Mouse (Mus musculus) CH12.LX (cell line): ENCODE results near the gene Hist1h3b. TPM values are rescaled to one million over a fixed set of nuclear protein-coding genes. Genes with fewer than 3 reads are reported as not detected.

Experiments used
- DNase-seq: peaks from one replicate; pipeline ENCODE4 v3.0.0-alpha.2; 2013; ENCODE audit errors: extremely low read depth
- H3K27ac ChIP-seq: 2 replicates; pipeline ENCODE4 v1.5.1; 2012; ENCODE audit warnings: low read depth, mild to moderate bottlenecking, control low read depth, moderate library complexity; ENCODE audit not compliant: insufficient read depth
- H3K27me3 ChIP-seq: replicated peaks from 2 replicates; pipeline ENCODE3; 2012; ENCODE audit warnings: inconsistent platforms
- H3K36me3 ChIP-seq, 2 experiments: replicated peaks in 1 of 2; 2 replicates each; pipeline versions ENCODE3 to v1.6.1; 2012; ENCODE audit warnings: inconsistent platforms in 1 of 2, low read length in 1 of 2, mild to moderate bottlenecking in 1 of 2, mixed read lengths in 1 of 2, moderate library complexity in 1 of 2; ENCODE audit not compliant: control insufficient read depth in 1 of 2, insufficient read depth in 1 of 2
- H3K4me1 ChIP-seq, 2 experiments: 2 replicates each; pipeline ENCODE4 v1.6.1; 2012; ENCODE audit warnings: inconsistent platforms in 1 of 2, moderate library complexity in 1 of 2; ENCODE audit not compliant: insufficient read depth in 2 of 2, control insufficient read depth in 1 of 2
- H3K4me2 ChIP-seq: 2 replicates; pipeline ENCODE4 v1.6.1; 2012; ENCODE audit warnings: low read depth, mild to moderate bottlenecking, control low read depth; ENCODE audit not compliant: poor library complexity, insufficient read depth, severe bottlenecking
- H3K4me3 ChIP-seq, 3 experiments: fragments of 150-350 bp in 1 of 3; sonication (generic) in 1 of 3; replicated peaks in 1 of 3; 2 replicates each; pipeline versions ENCODE3 to v1.5.1; 2011 to 2012; ENCODE audit warnings: low read depth in 2 of 3, low read length in 2 of 3, mild to moderate bottlenecking in 2 of 3, moderate library complexity in 2 of 3, control low read depth in 1 of 3, improper control_type of control experiment in 1 of 3, inconsistent platforms in 1 of 3, mixed read lengths in 1 of 3; ENCODE audit not compliant: poor library complexity in 1 of 3
- H3K79me2 ChIP-seq: replicated peaks from 2 replicates; pipeline ENCODE4 v1.6.1; 2012; ENCODE audit warnings: mild to moderate bottlenecking, moderate library complexity; ENCODE audit not compliant: control insufficient read depth, poor library complexity, insufficient read depth, severe bottlenecking; ENCODE audit errors: extremely low read depth
- H3K9ac ChIP-seq: 2 replicates; pipeline ENCODE4 v1.6.1; 2012; ENCODE audit warnings: low read depth, mild to moderate bottlenecking, control low read depth, moderate library complexity; ENCODE audit not compliant: insufficient read depth
- H3K9me3 ChIP-seq: replicated peaks from 2 replicates; pipeline ENCODE3; 2012; ENCODE audit warnings: low read length, inconsistent platforms, mixed read lengths
- CHD1 ChIP-seq: IDR thresholded peaks from 2 replicates; pipeline ENCODE4 v1.6.1; 2012; ENCODE audit warnings: low read depth, low read length, improper control_type of control experiment, inconsistent platforms
- CHD2 ChIP-seq: IDR thresholded peaks from 2 replicates; pipeline ENCODE4 v1.6.1; 2011; ENCODE audit warnings: low read length, improper control_type of control experiment
- ELF1 ChIP-seq: IDR thresholded peaks from 2 replicates; pipeline ENCODE4 v1.6.1; 2014; ENCODE audit warnings: low read depth, mild to moderate bottlenecking, inconsistent platforms, low read length, improper control_type of control experiment
- EP300 ChIP-seq: IDR thresholded peaks from 2 replicates; pipeline ENCODE4 v1.6.1; 2011; ENCODE audit warnings: low read length, improper control_type of control experiment
- GABPA ChIP-seq: IDR thresholded peaks from 2 replicates; pipeline ENCODE4 v1.6.1; 2012; ENCODE audit warnings: low read depth, low read length, improper control_type of control experiment, inconsistent platforms; ENCODE audit not compliant: insufficient replicate concordance
- IRF4 ChIP-seq: IDR thresholded peaks from 2 replicates; pipeline ENCODE4 v1.6.1; 2014; ENCODE audit warnings: low read depth, mild to moderate bottlenecking, inconsistent platforms, low read length, improper control_type of control experiment
- JUN ChIP-seq: IDR thresholded peaks from 2 replicates; pipeline ENCODE4 v1.6.1; 2011; ENCODE audit warnings: low read depth, mild to moderate bottlenecking, low read length, improper control_type of control experiment, moderate library complexity; ENCODE audit not compliant: insufficient read depth
- KAT2A ChIP-seq: IDR thresholded peaks from 2 replicates; pipeline ENCODE4 v1.6.1; 2012; ENCODE audit warnings: low read length, improper control_type of control experiment, inconsistent platforms; ENCODE audit not compliant: insufficient replicate concordance
- MAX ChIP-seq: IDR thresholded peaks from 2 replicates; pipeline ENCODE4 v1.6.1; 2011; ENCODE audit warnings: low read length, improper control_type of control experiment
- MEF2A ChIP-seq: IDR thresholded peaks from 2 replicates; pipeline ENCODE4 v1.6.1; 2014; ENCODE audit warnings: low read depth, mild to moderate bottlenecking, inconsistent platforms, low read length, improper control_type of control experiment, borderline replicate concordance
- PAX5 ChIP-seq: IDR thresholded peaks from 2 replicates; pipeline ENCODE4 v1.6.1; 2012; ENCODE audit warnings: low read length, inconsistent platforms, mixed read lengths
- RAD21 ChIP-seq: IDR thresholded peaks from 2 replicates; pipeline ENCODE4 v1.6.1; 2011; ENCODE audit warnings: low read depth, mild to moderate bottlenecking, low read length, improper control_type of control experiment, moderate library complexity
- RCOR1 ChIP-seq: conservative IDR thresholded peaks from 2 replicates; pipeline ENCODE4 v1.6.1; 2012; ENCODE audit warnings: low read depth, mild to moderate bottlenecking, inconsistent platforms, low read length, improper control_type of control experiment
- SIN3A ChIP-seq: IDR thresholded peaks from 2 replicates; pipeline ENCODE4 v1.6.1; 2012; ENCODE audit warnings: low read length, improper control_type of control experiment, inconsistent platforms
- SMC3 ChIP-seq: IDR thresholded peaks from 2 replicates; pipeline ENCODE4 v1.6.1; 2011; ENCODE audit warnings: low read depth, low read length, improper control_type of control experiment
- TCF12 ChIP-seq: IDR thresholded peaks from 2 replicates; pipeline ENCODE4 v1.6.1; 2014; ENCODE audit warnings: low read depth, mild to moderate bottlenecking, inconsistent platforms, low read length, improper control_type of control experiment
- UBTF ChIP-seq: IDR thresholded peaks from 2 replicates; pipeline ENCODE4 v1.6.1; 2012; ENCODE audit warnings: low read depth, mild to moderate bottlenecking, inconsistent platforms, low read length, improper control_type of control experiment, moderate library complexity
- USF1 ChIP-seq: IDR thresholded peaks from 2 replicates; pipeline ENCODE4 v1.6.1; 2014; ENCODE audit warnings: low read depth, mild to moderate bottlenecking, inconsistent platforms, low read length, improper control_type of control experiment
- USF2 ChIP-seq: conservative IDR thresholded peaks from 2 replicates; pipeline ENCODE4 v1.6.1; 2011; ENCODE audit warnings: low read depth, low read length, improper control_type of control experiment
- ZC3H11A ChIP-seq: IDR thresholded peaks from 2 replicates; pipeline ENCODE4 v1.6.1; 2012; ENCODE audit warnings: low read depth, mild to moderate bottlenecking, inconsistent platforms, low read length, improper control_type of control experiment
- ZMIZ1 ChIP-seq: IDR thresholded peaks from 2 replicates; pipeline ENCODE4 v1.6.1; 2012; ENCODE audit warnings: low read depth, mild to moderate bottlenecking, inconsistent platforms, low read length, improper control_type of control experiment
- ZNF384 ChIP-seq: IDR thresholded peaks from 2 replicates; pipeline ENCODE4 v1.6.1; 2012; ENCODE audit warnings: low read depth, low read length, improper control_type of control experiment, inconsistent platforms
- dilution Hi-C: fragments of 300-500 bp; cut with MboI; formaldehyde crosslinking; loops from 2 replicates; pipeline ENCODE4 v1.14.3; 2020; ENCODE audit warnings: low sequenced_read_pairs; ENCODE audit not compliant: extremely low pct_unique_long_range_greater_than_20kb, extremely low pct_ligation_motif_present
- in situ Hi-C: fragments of 300-500 bp; cut with MboI; formaldehyde crosslinking; loops from 3 replicates; pipeline ENCODE4 v1.14.3; 2019; ENCODE audit warnings: low sequenced_read_pairs, low pct_ligation_motif_present, low pct_unique_long_range_greater_than_20kb, mixed read lengths
- polyA plus RNA-seq: library from polyadenylated mRNA; unstranded; fragments of >175 nt; gene quantifications from 2 replicates; pipeline ENCODE4 v1.2.1, GENCODE M21; 2012; ENCODE audit warnings: low read depth; ENCODE audit not compliant: insufficient read length
- total RNA-seq, 2 experiments: library from RNA; depleted of rRNA; stranded (reverse); fragments of 300-350 nt in 1 of 2; fragments of >200 nt in 1 of 2; gene quantifications; 2 replicates each; pipeline ENCODE4 v1.2.3; 2012 to 2014

Gene Hist1h3b
- total and polyA plus RNA-seq, 3 experiments, result 5.5 to 2,096 (median 44.0) TPM

DNA sequence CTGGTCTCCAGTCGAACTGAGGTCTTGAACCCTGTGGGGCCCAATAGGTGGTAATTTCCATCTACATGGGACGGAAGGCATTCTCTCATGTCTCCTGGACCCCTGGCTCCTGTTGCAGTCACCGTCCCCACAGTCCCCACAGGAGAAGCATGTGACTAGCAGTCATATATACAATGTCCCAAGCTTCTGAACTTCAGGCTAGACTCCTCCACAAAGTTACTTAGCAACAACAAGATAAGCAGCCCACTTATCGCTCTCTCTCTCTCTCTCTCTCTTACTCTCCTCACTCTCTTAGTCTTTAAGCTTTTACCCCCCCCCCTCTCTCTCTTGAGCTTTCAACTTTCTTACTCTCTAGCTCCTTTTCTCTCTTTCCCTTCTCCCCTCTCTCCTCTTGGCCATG, 27.8 kb upstream of the Hist1h3b start:
- H3K36me3 ChIP-seq, result no peaks in the 10 kb centered on the region
- no peak overlapping the region for H3K9ac ChIP-seq
- no peak for DNase-seq
- dilution Hi-C loops (no loop called here), in situ Hi-C loops (loop anchor here (10.0 kb wide), 1 partner anchor 89 kb away; no protein-coding TSS in a partner anchor)
- no peaks in the 10 kb centered on the region for H3K79me2 ChIP-seq
- H3K4me2 ChIP-seq, result no peak overlapping the region
- no peaks in the 10 kb centered on the region for H3K27me3 ChIP-seq
- H3K27ac ChIP-seq, result no peak overlapping the region
- H3K4me3 ChIP-seq, result no peak overlapping the region
- H3K4me1 ChIP-seq, result no peaks in the 10 kb centered on the region
- TF ChIP-seq UBTF (no peak), JUN (no peak), RCOR1 (no peak), PAX5 (no peak), CHD2 (no peak)
- no peaks in the 10 kb centered on the region for H3K9me3 ChIP-seq

- in situ Hi-C loops, result loop anchor here (10.0 kb wide), 1 partner anchor 90 kb away; no protein-coding TSS in a partner anchor
- Histone ChIP-seq H3K4me3 (no peak overlapping the region), H3K79me2 (no peaks in the 10 kb centered on the region), H3K36me3 (no peaks in the 10 kb centered on the region)
- TF ChIP-seq IRF4 (no peak), RAD21 (no peak), USF2 (no peak), GABPA (no peak), ZC3H11A (no peak), KAT2A (no peak), JUN (no peak), SIN3A (no peak), ZMIZ1 (no peak), TCF12 (no peak), EP300 (no peak), SMC3 (no peak), MAX (no peak), MEF2A (no peak), ELF1 (no peak), RCOR1 (no peak), USF1 (no peak), ZNF384 (no peak), CHD1 (no peak)
- TF ChIP-seq, all 38 proteins: peak for 0
- Histone ChIP-seq H3K27me3 (no peaks in the 10 kb centered on the region), H3K27ac (no peak overlapping the region), H3K4me2 (no peak overlapping the region), H3K4me1 (no peaks in the 10 kb centered on the region), H3K9me3 (no peaks in the 10 kb centered on the region), H3K9ac (no peak overlapping the region)
- dilution Hi-C loops, result no loop called here
- no peak for DNase-seq
These were observed 26.9 kb upstream of the Hist1h3b start for GRCm38 (mm10) chr13:23725213-23725612.
